19 mouse cellular contexts compared by ENCODE assay signal in genomic region chrX:19313286-19313685, GRCm38 (mm10).
"Had no signal": no experiment of that assay in that cellular context is flagged by ENCODE, and none has a peak within 500 bp of the region (broad histone marks: within the 10 kb centered on the region; RNA-seq: fewer than 3 reads in every experiment).

No protein-coding gene starts in this region.

- H3K9ac ChIP-seq: limb, embryonic 12.5 days; limb, embryonic 15.5 days; liver, embryonic 13.5 days; lung, embryonic 14.5 days; midbrain, embryonic 13.5 days had no signal

- H3K4me3 ChIP-seq: layer of hippocampus, adult 2 months; left cerebral cortex, adult 2 months; limb, embryonic 12.5 days; limb, embryonic 15.5 days; liver, embryonic 13.5 days; megakaryocyte, embryonic 14.5 days; midbrain, embryonic 10.5 days; midbrain, embryonic 13.5 days had no signal

- H3K4me1 ChIP-seq: limb, embryonic 12.5 days; limb, embryonic 15.5 days; liver, embryonic 13.5 days; megakaryocyte, embryonic 14.5 days; midbrain, embryonic 13.5 days had no signal

- H3K4me2 ChIP-seq: limb, embryonic 12.5 days; limb, embryonic 15.5 days; liver, embryonic 13.5 days; lung, embryonic 14.5 days; midbrain, embryonic 13.5 days had no signal

- DNase-seq: kidney, adult 2 months; kidney, postnatal 25 days; layer of hippocampus, adult 9-11 months; layer of hippocampus, postnatal 36 days; left cerebral cortex, postnatal 4 days; liver, embryonic 13.5 days; lung, postnatal 36 days; thymus, adult 2 months; thymus, postnatal 25 days had no signal

- H3K9me3 ChIP-seq: limb, embryonic 12.5 days; limb, embryonic 15.5 days; liver, embryonic 13.5 days; megakaryocyte, embryonic 14.5 days; midbrain, embryonic 10.5 days; midbrain, embryonic 13.5 days had no signal

- H3K36me3 ChIP-seq: limb, embryonic 12.5 days; limb, embryonic 15.5 days; liver, embryonic 13.5 days; midbrain, embryonic 10.5 days; midbrain, embryonic 13.5 days had no signal

- H3K27me3 ChIP-seq: limb, embryonic 12.5 days; limb, embryonic 15.5 days; liver, embryonic 13.5 days; midbrain, embryonic 13.5 days had no signal

- H3K27ac ChIP-seq: kidney, postnatal 0 days; layer of hippocampus, adult 2 months; left cerebral cortex, adult 2 months; limb, embryonic 12.5 days; limb, embryonic 15.5 days; liver, embryonic 13.5 days; midbrain, embryonic 10.5 days; midbrain, embryonic 13.5 days had no signal

- ATAC-seq: lung, postnatal 0 days; midbrain, embryonic 13.5 days had no signal
